Mouse (Mus musculus): ENCODE data around the gene Wdr13.

GRCm38 (mm10) chrX:8175169-8175503 lies 42.4 kb upstream of the Wdr13 start:
- TF ChIP-seq GATA1 (IDR thresholded peaks at IDR 0.05; ENCODE audit: low read length) (no peak), TAL1 (IDR thresholded peaks at IDR 0.05; ENCODE audit: low read length) (no peak)

Data from erythroblast, embryonic 14.5 days (primary cell).